Mouse (Mus musculus): ENCODE measurements around the gene Clps.

The Clps gene

GRCm38 (mm10) chr17:28517956-28518614 lies 42.5 kb downstream of the Clps start:
- no peak for DNase-seq (ENCODE audit: low read depth)

GRCm38 (mm10) chr17:28517441-28517955 lies 43.1 kb downstream of the Clps start, which contains the start of gene Fkbp5:
TSS of gene Fkbp5 (minus strand) at chr17:28517527.
- DNase-seq (ENCODE audit: low read depth), result no peak

GRCm38 (mm10) chr17:28516881-28517280 lies 43.7 kb downstream of the Clps start:
- no peak for DNase-seq (ENCODE audit: low read depth)

GRCm38 (mm10) chr17:28515431-28516341 lies 44.9 kb downstream of the Clps start:
- no peak for DNase-seq (ENCODE audit: low read depth)

GRCm38 (mm10) chr17:28514555-28514954 lies 46.0 kb downstream of the Clps start:
- DNase-seq (ENCODE audit: low read depth), result no peak

GRCm38 (mm10) chr17:28513844-28514243 lies 46.7 kb downstream of the Clps start:
- DNase-seq (ENCODE audit: low read depth), result no peak

- no peak for DNase-seq (ENCODE audit: low read depth)
These were observed 47.2 kb downstream of the Clps start for GRCm38 (mm10) chr17:28513337-28513736.

- DNase-seq (ENCODE audit: low read depth), result no peak
These were observed 47.9 kb downstream of the Clps start for GRCm38 (mm10) chr17:28512696-28513095.

GRCm38 (mm10) chr17:28511616-28512541 lies 48.7 kb downstream of the Clps start:
- DNase-seq (ENCODE audit: low read depth), result no peak

GRCm38 (mm10) chr17:28510445-28511342 lies 49.9 kb downstream of the Clps start:
- DNase-seq (ENCODE audit: low read depth), result no peak
